Mouse (Mus musculus) large intestine, adult 2 months (tissue): ENCODE data around the gene Serpina7. TPM values are rescaled to one million over a fixed set of nuclear protein-coding genes. Genes with fewer than 3 reads are reported as not detected.

Source experiments
- DNase-seq: peaks from one replicate; pipeline ENCODE4 v3.0.0-alpha.2; 2012; ENCODE audit warnings: low read depth, low spot score
- WGBS: fragments of 180-500 bp; shearing (Covaris S2); methylation state at CpG from one replicate; pipeline ENCODE4 v1.1.7; 2018; 5-methylcytosine and 5-hydroxymethylcytosine counted together
- polyA plus RNA-seq: library from polyadenylated mRNA; depleted of rRNA; stranded (reverse); fragments of >200 nt; gene quantifications from 2 replicates; pipeline ENCODE4 v1.2.3, GENCODE M21; 2012; rRNA removed

The Serpina7 gene
- not detected in 2 replicates for polyA plus RNA-seq

GRCm38 (mm10) chrX:139085077-139085476 is at the start of gene Serpina7:
Gene Serpina7 (minus strand): TSS chrX:139085236.
- no peak for DNase-seq

GRCm38 (mm10) chrX:139134031-139134430 is 49.0 kb upstream of the Serpina7 start:
- 52% methylated on average over 4 of the region's 4 CpGs for WGBS
- DNase-seq, result no peak

GRCm38 (mm10) chrX:139097197-139097596 is 12.2 kb upstream of the Serpina7 start:
- DNase-seq, result no peak
- WGBS, result 29% methylated on average over 1 of the region's 1 CpGs

- no peak for DNase-seq
- WGBS, result 94% methylated on average over 1 of the region's 1 CpGs
These were observed 907 bp upstream of the Serpina7 start, which contains the start of gene 4930513O06Rik for GRCm38 (mm10) chrX:139085943-139086342. Gene 4930513O06Rik (plus strand): TSS chrX:139086243.

- DNase-seq, result no peak
- 61% methylated on average over 2 of the region's 2 CpGs for WGBS
These were observed 6.5 kb downstream of the Serpina7 start for GRCm38 (mm10) chrX:139078493-139078892.

- WGBS, result 88% methylated on average over 5 of the region's 5 CpGs
- no peak for DNase-seq
These were observed 21.0 kb downstream of the Serpina7 start for GRCm38 (mm10) chrX:139064078-139064477.

DNA sequence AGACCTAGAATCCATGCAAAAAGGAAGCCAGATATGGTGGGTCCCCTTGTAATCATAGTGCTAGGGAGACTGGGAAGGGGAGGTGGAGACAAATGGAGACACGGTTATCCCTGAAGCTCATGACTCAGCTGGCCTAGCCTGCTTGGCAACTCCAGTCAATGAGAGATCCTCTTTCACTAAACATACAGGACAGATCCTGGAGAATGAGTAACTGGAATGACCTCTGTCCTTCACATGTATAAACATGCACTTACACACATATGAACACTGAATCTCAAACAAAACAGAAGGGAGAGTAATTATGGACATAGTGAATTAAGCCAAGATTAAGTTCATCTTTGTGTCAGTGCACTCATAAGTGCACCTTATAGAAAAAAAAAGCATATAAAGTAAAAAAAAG is 31.9 kb downstream of the Serpina7 start:
- 40% methylated on average over 1 of the region's 1 CpGs for WGBS
- no peak for DNase-seq

DNA sequence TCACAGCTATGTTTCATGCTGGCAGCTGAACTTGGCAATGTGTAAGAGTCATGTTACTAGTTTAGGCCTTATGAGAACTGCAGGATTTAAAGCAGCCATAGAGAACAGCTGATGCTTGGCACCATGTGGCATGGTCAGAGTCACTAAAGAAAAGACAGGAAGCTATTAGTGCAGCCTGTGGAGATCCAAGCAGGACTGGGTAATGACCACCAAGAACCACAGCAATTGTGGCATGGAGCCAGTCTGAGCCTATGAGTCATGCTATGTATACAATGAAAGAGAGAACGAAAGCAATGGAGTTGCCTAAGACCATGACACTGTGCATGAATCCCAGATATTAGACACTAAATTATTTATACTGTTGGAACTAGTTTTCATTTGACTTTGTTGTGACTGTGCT is 33.1 kb downstream of the Serpina7 start:
- 22% methylated on average over 1 of the region's 1 CpGs for WGBS
- DNase-seq, result no peak

GRCm38 (mm10) chrX:139041148-139041547 is 43.9 kb downstream of the Serpina7 start:
- 46% methylated on average over 1 of the region's 1 CpGs for WGBS
- DNase-seq, result no peak

GRCm38 (mm10) chrX:139039314-139039713 is 45.7 kb downstream of the Serpina7 start:
- WGBS, result 37% methylated on average over 2 of the region's 2 CpGs

DNA sequence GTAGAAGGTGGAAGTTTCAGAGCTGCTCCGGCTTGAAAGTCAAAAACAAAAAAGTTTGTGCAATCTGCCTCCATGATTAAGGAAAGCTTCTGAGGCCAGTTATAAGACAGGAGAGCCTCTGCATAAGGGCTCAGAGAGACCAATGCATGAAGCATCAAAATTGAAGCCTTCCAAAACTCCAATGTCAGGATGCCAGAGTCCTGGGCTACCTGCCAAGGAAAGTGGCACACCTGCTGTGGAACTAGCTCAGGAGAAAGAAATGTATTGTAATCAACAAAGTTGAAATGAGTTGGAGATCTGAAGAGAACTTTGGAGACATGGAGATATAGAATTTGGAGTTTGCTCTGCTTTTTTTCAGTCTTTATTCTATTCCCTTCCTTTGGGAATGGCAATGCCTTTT is 47.4 kb downstream of the Serpina7 start:
- no peak for DNase-seq
- 86% methylated on average over 1 of the region's 1 CpGs for WGBS

More at GRCm38 (mm10) chrX:139039314-139039713, 45.7 kb downstream of the Serpina7 start:
- DNase-seq, result peak; percentile 25

Other genes starting within 250 kb of the Serpina7 start
- gene Nrk, start 170.8 kb downstream of the Serpina7 start, polyA plus RNA-seq, result not detected in 2 replicates
- gene 4930513O06Rik, start 1.0 kb upstream of the Serpina7 start, polyA plus RNA-seq, result not detected in 2 replicates
- not detected in 2 replicates for gene 4933428M09Rik, start 94.0 kb upstream of the Serpina7 start, polyA plus RNA-seq
- gene Mum1l1, start 124.8 kb upstream of the Serpina7 start, polyA plus RNA-seq, result 0.04 and 0.30 TPM in 2 replicates
- gene Trap1a, start 248.4 kb upstream of the Serpina7 start, polyA plus RNA-seq, result not detected in 2 replicates